Mouse (Mus musculus) kidney, postnatal 25 days (tissue): Measurements from ENCODE around the gene Gtf2e1.

Experiments
- DNase-seq, 2 experiments: peaks; one replicate each; pipeline ENCODE4 v3.0.0; 2021; ENCODE audit warnings: mixed read lengths in 2 of 2

The Gtf2e1 gene

DNA sequence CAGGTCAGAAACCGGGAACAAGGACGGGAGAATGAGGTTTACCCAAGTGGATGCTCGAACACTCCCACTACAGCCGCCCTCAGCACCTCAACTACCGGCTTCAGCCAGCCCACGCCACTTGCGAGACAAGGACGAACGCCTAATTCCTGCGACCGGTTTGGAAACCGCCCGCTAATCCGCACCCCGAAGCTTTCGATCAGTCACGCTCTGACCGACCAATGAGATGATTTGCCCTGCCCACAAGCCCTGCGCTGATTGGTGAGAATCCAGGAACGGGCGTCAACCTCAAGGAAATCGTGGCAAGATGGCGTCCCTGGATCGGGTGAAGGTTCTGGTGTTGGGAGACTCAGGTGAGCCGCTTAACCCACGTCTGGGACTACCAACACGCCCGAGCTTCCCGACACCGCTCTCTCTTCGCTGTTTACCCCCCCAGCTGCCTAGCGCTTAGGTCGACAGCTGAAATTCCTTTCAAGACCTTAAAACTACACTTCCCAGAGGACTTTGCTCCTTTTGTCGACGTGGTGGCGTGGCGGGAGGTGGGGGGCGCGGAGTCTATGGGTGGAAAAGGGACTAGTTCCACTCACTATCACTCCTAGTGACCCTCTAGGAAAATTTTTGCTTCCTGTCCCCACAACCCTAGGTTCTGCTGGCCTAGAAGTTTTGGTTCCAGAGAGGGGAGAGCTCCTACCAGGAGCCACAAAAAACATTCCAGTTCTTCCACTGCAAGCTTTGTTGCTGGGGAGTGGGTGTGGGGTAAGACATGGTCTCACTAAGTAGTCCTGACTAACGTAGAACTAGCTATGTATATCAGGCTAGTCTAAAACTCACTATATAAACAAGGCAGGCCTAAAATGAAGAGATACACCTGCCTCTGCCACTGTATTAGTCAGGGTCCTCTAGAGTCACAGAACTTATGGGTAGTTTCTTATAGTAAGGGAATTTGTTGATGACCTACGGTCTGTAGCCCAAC lies at the start of gene Gtf2e1, which contains the start of gene Rabl3:
Gtf2e1 (minus strand) TSS at position 179 of the 970 bp plus-strand sequence.
Rabl3 (plus strand) TSS at position 275 of the 970 bp plus-strand sequence.
- peak; percentile 98 to 99 for DNase-seq

DNA sequence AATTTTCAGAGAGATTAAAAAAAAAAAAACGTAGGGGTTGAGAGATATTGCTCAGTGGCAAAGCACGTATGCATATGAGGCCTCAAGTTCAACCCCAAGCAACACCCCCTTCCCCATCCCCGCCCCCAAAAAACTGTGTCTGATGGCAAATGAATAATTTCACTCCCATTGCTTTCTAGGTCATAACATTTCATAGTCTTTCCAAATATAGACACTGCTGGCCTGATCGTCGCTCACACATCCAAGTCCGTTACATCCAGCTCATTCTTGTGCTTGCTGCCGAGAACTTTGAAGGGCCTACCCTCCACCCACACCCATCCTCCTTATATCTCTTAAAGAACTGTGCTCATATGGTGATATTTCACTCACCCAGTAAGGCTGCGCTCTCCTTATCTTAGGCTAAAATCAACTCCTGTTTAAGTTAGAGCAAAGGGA lies 45.6 kb upstream of the Gtf2e1 start:
- no peak for DNase-seq

DNA sequence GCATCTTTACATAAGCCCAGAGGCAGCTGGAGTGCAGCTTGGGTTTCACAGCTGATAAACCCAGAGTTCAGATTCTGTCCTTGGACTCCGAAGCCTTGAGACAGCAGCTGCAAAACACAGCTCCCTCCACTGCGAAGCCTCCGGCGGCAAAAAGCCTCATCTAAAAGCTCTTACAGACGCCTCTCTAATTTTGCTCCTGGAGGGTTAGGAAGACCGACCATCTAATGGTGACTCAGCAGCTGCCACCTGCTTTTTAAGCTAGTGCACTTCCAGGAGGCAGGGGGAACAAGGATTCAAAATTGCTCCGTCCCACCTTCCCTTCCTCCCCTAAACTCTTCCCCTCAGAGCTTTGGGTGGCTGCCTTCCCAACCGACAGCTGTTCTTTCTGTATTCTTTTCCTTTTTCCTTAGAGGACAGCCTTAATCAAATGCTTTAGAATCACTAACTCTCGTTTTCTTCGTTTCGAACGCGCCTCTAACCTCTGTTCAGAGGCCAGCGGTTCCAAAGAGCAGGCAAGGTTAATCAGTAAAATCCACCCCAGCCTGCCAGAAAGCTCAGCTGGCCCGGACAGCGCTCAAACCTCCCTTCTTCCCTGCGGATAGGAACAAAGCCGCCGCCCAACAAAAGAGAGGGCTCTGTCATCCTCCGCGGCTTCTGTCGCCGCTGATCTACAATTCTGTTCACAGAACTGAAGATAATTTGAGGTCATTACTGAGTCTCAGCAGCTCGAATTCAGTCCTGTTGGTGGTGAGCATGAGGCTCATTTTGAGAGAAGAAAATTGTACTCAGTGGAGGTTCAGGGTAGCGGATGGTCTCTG lies 44.8 kb upstream of the Gtf2e1 start:
- peak; percentile 79 to 89 for DNase-seq

DNA sequence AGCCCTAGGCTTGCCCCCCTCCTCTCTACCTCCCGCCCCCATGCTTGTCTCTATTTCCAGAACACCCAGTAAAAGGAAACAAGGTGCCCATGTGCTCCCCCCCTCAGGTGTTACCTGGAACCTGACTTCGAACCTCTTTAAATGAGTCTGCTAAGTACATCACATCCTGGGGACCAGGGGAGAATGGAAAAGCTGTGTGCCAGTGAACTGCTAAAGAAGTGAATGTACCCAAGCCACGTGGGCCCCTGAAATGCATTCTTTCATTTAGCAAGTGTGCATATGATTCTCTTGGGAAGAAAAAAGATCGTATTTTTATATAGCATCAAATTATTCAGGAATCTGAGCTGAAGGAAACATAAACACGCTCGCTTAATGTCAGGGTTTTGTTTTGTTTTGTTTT lies 44.2 kb upstream of the Gtf2e1 start:
- no peak for DNase-seq

DNA sequence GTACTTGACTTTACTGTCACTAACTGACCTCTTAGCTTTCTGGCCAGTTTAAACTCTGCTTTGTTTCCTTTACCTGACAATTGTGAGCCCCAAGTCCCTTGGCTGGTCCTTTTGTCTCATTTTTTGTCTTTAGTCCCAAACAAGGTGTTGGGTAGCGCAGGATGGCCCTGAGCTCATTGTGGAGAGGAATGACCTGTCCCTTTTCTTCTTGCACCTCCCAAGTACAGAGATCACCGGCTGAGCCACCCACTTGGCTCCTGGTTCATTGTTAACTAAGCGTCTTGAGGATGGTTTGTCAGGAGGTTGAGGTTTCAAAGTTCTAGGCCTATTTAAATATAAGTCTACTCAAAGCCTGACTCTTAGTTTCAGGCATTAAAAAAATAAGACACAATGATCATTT lies 43.7 kb upstream of the Gtf2e1 start:
- peak; percentile 66 to 87 for DNase-seq

DNA sequence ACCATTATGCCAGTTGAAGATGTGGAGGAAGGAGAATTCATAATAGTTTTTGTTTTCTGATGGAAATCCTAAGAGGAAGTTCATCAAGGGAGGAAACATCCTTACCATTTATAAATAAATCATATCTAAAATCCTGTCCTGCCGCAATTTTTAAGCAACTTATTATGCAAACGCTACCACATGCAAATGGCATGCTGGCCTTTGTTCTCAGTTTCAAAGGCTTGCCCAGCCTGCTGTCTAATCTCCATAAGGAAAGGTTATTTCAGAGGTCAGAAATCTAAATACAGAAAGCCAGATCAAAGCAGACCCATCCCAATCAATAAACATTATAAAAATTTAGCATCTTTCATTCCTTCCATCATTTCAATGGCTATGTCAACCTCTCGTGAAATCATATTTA lies 42.3 kb upstream of the Gtf2e1 start:
- no peak for DNase-seq

DNA sequence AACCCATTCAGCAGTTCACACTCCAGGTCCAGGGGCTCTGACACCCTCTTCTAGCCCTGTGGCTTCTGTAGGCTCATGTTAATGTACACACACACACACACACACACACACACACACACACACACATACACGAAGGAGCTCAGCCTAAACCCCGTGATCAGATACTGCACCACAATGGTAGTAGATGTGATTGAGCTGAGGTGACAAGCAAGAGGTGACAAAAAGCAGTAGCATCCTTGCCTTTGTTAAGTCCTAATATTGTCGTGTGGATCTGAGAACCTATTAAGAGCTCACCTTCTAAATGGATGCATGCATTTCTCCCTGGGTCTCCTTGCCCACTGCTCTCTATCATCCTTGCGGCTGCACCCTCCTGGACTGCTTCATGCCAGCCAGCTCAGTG lies 41.1 kb upstream of the Gtf2e1 start:
- DNase-seq: peak in 1 of 2 experiments; percentile 9

DNA sequence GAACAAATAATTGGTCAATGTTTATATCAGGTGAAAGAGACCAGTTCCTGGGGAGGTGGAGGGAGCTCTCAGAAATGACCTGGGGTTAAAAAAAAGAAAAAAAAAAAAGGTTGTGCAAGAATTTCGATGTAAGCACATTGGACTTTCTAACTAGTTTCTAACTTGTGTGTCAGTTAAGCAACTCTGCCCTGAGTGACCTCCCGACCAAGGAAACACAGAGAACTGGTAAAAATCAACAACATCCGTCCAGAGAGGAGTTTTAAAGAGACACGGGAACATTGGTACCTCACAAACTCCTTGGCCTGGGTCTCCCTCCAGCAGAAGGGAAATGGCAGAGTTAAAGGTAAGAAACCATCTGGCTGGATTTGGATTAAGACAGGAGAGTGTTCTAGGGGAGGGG lies 40.4 kb upstream of the Gtf2e1 start, which contains the start of gene Hgd:
Hgd (plus strand) TSS at position 160 of the 400 bp plus-strand sequence.
- DNase-seq: peak; percentile 58 to 78

DNA sequence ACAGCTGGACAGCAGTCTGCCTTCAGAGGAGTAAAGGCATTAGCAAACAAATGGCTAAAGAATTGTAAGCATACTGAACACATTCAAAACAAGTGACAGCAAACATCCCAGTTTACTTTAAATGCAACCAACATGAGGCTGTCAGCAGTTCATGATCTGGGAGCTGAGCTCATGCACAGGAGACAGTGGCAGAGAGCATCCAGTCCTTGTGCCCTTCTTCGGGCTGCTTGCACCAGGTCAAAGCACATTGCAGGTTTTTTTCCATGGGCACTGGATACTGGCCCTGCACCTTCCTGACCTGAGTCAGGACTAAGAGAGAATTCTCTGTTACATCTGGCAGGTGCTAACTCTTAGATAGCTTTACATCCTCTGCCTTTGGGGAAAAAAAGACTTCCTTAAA lies 40.0 kb upstream of the Gtf2e1 start:
- peak; percentile 21 to 74 for DNase-seq

DNA sequence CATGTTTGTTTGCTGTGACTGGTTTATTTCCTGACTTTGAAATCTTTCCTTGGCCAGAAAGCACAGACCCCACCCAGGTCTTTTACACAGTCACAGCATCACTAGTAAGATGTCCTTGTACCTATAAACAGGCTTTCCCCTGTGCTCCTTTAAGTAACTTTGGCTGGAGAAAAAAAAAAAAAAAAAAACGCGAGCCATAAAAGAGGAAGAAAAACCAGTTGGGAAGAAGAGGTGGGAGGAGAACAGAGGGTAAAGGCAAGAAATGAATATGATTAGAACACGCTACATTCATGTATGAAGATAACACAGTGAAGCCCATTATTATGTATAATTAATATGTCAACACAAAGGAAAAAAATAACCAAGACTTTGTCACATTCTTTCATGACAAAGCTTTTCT lies 35.7 kb upstream of the Gtf2e1 start:
- DNase-seq: no peak

DNA sequence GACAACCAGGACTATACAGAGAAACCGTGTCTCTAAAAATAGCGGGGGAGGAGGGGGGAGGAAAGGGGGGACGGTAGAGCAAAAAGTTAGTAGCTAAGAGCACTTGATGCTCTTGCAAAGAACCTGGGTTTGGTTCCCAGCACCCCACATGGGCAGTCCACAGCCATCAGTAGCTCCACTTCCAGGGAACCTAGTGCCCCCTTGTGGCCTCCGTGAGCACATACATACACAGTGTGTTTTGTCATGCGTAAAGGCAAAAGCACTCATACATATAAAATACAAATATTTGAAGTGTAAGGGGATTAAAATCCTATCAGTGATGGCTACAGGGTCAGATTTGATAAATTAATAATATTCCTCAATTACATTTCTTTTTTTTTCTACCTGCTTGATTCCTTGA lies 33.5 kb upstream of the Gtf2e1 start:
- no peak for DNase-seq

DNA sequence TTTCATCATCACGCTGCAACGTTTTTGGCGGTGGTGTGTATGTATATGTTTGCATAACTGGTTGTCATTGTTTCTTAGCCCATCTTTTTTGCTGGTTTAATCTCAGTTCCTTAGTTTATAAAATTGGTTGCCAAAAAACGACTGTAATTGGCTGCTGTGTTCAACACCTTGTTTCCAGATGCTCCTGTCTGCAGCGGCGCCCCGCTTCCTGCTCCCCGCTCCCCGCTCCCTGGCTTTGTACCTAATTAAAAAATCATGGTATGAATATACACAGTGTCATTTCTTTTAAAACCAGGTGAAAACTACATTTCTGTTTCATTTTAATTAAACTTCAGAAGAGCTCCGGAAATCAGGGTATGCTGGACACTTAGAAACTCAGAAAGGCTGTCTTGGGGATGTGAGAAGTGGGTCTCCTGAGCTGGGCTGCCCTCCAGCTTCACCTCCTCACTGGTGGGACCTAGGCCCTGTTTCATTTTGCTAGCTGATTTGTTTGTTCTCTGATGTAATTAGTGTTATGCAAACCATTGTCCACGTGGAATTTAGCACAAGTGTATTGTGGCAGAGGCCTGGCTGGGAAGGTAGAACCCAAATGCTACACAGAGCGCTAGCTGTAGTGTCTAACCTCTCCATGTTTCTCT lies 32.6 kb upstream of the Gtf2e1 start:
- no peak for DNase-seq

DNA sequence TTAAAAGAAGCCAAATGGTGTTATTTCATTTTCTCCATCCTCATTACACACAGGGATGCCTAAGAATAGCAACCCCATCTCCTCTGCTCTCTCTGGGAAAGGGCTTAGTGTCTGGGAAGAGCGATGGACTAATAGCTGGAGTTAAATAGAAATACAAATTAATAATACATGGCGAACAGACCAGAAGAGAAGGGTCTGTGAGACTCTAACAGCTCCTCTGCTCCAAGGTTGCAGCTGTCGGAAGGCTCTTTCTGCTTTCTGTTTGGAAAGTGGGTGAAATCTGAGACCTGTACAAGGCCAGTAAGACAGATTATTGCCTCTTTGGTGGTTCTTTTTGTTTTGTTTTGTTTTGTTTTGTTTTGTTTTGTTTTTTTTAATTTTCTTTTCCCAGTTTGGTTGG lies 32.0 kb upstream of the Gtf2e1 start:
- no peak for DNase-seq

DNA sequence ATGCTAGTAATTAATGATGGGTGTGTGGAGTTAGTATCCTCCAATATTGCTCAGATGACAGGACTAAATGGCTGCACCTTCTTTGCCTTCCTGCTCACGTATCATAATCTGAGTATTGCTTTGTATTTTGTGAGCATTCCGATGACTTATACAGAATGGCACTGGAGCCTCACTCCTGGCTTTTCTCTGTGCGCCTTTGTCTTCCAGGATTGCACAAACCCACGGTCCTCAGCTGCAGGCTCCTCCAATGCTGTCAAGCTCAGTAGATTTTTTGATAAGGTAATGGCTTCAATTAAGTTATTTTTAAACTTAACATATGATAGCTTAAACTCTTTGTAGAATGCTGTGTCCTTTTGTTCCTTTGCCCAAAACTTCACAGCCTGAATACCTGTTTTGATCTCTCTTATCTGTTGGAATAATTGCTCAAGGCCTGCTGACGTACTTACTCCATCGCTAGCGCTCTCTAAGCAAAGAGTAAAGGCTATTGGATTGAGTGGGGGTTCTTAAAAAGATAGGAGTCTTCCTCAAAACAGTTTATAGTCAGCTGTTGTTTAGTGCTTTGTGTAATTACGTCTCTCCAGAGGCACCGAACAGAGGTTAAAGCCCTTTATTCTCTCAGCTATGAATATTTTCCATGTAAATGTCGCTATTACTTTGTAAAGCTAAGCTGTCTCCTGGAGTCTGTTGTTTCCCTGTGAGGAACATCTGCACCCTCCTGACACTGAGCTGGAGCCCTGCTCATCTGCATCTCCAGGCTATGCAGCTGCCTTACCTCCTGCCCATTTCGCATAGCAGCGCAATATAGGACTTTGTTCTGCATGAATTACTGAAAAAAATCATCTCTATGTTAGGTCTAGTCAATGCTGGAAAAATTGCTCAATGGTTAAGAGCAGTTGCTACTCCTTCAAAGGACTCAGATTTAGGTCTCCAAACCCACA lies 27.8 kb upstream of the Gtf2e1 start:
- no peak for DNase-seq

DNA sequence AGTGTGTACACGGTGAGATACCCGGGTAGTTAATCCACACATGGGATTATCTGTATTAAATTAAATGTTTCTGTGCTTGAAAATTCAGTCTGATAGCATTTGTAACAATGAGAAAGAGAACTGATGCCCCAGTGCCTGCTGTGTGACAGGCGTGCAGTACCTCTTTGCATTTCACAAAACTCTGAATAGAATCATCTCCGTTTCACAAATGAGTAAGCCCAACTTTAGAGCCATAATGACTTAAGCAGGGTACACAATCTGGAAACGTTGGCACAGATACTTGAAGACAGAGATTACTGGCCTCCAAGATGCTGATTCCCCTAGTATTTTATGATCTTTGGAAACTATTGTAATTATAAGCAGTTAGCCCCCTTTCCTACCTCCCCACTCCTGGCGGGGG lies 26.5 kb upstream of the Gtf2e1 start:
- no peak for DNase-seq

DNA sequence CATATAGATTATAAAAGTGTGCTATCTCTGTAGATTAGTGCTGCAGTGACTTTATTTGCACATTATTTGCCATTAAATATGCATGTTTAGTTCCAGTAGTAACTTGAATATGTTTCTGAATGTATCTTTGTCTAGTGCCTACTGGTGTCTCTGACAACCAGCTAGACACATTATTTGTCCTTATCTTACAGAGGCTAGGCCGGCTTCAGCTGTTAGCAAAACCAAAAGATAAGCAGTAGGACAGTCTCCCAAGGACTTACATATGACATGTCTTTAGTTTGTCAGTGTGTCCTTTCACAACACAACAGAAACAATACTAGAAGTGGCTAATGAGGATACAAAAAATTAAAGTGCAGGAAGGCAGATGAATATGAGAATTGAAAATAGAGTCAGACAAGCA lies 25.5 kb upstream of the Gtf2e1 start:
- no peak for DNase-seq

DNA sequence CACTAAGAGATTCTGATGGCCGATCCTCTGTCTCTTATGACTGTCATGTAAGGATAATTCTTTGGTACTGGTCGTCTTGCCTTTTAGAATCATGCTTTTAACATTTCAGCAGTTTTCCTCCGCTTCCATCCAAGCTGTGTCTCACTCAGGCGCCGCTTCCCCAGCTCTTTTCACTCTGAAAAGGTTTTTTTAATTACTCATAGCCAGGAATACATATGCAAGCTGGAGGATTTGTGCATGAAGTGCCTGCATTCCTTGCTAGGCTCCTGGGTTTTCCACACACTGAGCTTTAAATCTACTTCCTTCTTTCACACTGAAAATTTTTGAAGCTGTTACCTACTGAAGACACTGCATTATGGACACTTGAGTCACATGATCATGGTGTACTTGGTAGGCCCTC lies 23.4 kb upstream of the Gtf2e1 start:
- DNase-seq: no peak

DNA sequence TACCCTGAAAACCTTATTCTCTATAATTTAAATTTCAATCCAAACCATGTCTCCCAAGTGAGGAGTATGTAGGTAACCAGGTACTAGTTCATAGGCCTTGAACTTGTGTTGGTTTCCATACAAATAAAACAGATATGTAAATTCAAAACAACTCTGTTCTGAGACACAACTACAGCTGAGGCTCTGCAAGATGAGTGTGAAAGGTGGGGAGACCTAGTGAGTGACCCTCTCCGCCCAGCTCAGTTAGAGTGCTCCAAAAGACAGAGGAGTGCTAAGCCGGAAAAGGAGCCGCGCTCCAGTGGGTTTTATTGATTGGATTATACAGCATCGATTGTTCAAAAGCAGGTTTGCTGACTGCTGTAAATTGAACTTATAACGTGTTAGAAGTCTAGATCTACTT lies 22.8 kb upstream of the Gtf2e1 start:
- DNase-seq: no peak

DNA sequence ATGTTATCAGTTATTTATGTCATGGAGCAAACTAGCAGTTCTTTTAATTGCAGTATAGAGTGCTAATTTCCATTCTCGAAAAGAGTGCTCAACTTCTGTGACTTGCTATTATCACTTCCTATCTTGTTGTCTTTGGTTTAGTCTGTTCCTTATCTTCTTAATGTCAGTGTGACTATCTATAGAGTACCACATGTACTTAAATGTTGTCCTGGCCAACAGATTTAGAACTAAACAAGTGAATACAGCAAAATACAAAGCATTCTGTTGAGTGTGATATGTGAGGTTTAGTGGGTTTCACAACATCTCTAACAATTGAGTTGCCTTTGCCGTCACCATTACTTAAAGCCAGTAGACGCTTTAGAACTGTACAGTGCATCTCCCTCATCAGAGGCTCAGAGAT lies 13.2 kb upstream of the Gtf2e1 start:
- DNase-seq: no peak

DNA sequence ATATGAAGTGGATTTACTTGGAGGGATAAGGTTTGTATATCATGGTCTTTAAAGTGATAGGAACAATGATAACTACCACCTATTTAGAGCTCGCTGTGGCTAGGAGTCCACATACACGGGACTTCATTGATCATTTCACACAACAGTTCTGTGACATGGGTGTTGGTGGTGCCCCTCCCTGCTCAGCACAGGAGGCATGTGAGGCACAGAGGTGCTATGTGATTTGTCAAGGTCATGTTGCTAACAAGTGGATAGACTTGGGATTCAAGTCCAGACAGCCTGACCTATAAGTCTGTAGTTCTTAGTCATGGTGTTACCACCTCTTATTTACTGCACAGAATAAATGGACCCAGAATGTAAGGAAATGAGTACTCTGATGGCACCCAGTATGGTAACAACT lies 11.4 kb upstream of the Gtf2e1 start:
- no peak for DNase-seq

DNA sequence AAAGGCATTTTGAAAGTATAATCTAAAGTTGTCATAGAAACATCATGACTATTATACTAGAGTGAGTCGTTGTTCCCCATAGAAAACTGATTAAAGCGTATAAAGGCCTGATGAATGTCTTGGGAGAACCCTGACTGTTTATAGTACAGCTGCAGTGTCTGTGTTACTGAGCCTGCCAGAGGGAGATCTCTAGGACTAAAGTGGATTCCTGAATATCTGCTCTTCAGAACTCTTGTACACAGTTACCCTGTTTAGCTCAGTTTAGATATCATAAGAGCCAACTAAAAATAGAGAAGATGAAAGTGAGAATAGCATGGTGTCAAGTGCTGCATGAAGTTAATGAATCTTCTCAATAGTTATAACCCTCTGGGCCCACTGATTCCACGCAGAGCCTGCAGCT lies 10.7 kb upstream of the Gtf2e1 start:
- DNase-seq: no peak

DNA sequence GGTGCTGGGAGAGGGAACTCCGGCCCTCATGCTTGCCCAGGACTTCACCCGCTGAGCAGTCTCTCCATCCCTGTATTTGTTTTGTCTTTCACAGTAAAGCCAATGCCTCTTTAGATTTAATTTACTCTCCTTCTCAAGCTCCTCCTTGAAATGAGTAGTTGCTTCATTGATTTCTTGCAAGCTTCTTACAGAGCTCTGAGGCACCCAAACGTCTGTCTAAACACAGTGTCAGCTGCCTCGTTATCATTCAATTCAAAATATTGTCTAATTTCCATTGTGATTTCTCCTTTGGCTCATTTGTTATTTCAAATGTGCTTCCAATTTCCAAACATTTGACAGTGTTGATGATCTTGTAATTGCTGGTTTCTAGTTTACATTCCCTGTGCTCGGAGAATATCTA lies 6.7 kb upstream of the Gtf2e1 start:
- no peak for DNase-seq
